Mouse (Mus musculus) frontal cortex, postnatal 10 days (tissue): Measurements from ENCODE around the gene Hsd3b5.
"Not testable (repeated sequence)": the region's sequence is repeated elsewhere in the genome, so short reads cannot be mapped to it uniquely, and the experiment has no call there.

ENCODE experiments used
- DNase-seq, 2 experiments: peaks; one replicate each; pipeline ENCODE4 v3.0.0; 2022; ENCODE audit warnings: low spot score in 2 of 2, mixed read lengths in 1 of 2

Gene Hsd3b5

GRCm38 (mm10) chr3:98630152-98630551 is at the start of gene Hsd3b5:
Hsd3b5 (minus strand) TSS chr3:98630252.
- no peak for DNase-seq

GRCm38 (mm10) chr3:98635145-98635544 is 5.1 kb upstream of the Hsd3b5 start:
- no peak for DNase-seq

- DNase-seq = no peak
Observed at GRCm38 (mm10) chr3:98629633-98630032, 419 bp downstream of the Hsd3b5 start.

GRCm38 (mm10) chr3:98616786-98617185 is 13.3 kb downstream of the Hsd3b5 start:
- not testable (repeated sequence) for DNase-seq

- DNase-seq = not testable (repeated sequence)
Observed at GRCm38 (mm10) chr3:98616244-98616643, 13.8 kb downstream of the Hsd3b5 start.

GRCm38 (mm10) chr3:98614406-98614927 is 15.6 kb downstream of the Hsd3b5 start:
- DNase-seq = not testable (repeated sequence)

- DNase-seq = no peak
Observed at GRCm38 (mm10) chr3:98613963-98614362, 16.1 kb downstream of the Hsd3b5 start.

- not testable (repeated sequence) for DNase-seq
Observed at GRCm38 (mm10) chr3:98613540-98613939, 16.5 kb downstream of the Hsd3b5 start.

GRCm38 (mm10) chr3:98588707-98589106 is 41.3 kb downstream of the Hsd3b5 start, which contains the start of gene Gm10681:
Gm10681 (minus strand) TSS chr3:98588807.
- DNase-seq = no peak

- DNase-seq = no peak
Observed at GRCm38 (mm10) chr3:98587721-98588120, 42.3 kb downstream of the Hsd3b5 start.

- DNase-seq = not testable (repeated sequence)
Observed at GRCm38 (mm10) chr3:98582622-98583021, 47.4 kb downstream of the Hsd3b5 start.

GRCm38 (mm10) chr3:98582202-98582601 is 47.9 kb downstream of the Hsd3b5 start:
- DNase-seq = not testable (repeated sequence)

GRCm38 (mm10) chr3:98581024-98581423 is 49.0 kb downstream of the Hsd3b5 start:
- peak; percentile 54 to 59 for DNase-seq
